Mouse (Mus musculus): ENCODE results near the gene Olfr1176. TPM values are rescaled to one million over a fixed set of nuclear protein-coding genes. Genes with fewer than 3 reads are reported as not detected.

The Olfr1176 gene
- not detected in 2 replicates for polyA plus RNA-seq (2015; fragmentation: Nextera tagmentation; extraction: Ambion mirVana)

DNA sequence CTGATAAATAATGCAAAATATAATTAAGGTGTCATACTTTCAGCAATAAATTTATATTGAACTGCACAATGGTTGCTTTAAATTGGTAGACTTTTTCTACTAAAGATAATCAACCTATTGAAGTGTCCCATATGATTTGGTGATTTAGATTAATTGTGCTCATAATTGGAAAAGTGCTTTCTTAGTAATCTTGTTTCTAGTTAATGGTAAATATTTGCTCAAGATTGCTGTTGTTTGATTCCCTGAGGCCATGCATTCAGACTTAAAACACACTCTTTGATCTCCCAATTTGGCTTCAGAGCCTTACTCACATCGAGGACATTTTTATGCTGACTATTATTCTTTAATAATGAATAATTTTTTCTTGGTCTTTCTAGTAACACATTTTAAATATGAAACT, at the start of gene Olfr1176:
TSS of gene Olfr1176 (plus strand) at position 301 of the 400 bp plus-strand sequence.
- no peak within 1 kb of the TSS for H3K4me2 ChIP-seq
- H3K36me3 ChIP-seq, result no peaks in the 10 kb centered on the region
- H3K4me1 ChIP-seq, result no peaks in the 10 kb centered on the region
- no peak within 1 kb of the TSS for H3K9ac ChIP-seq
- no peak for ATAC-seq (ENCODE audit: insufficient read depth, low FRiP score, low read depth)
- 51% methylated on average over 1 of the region's 1 CpGs for WGBS
- no peaks in the 10 kb centered on the region for H3K9me3 ChIP-seq
- H3K27ac ChIP-seq, result no peak within 1 kb of the TSS
- no peak within 1 kb of the TSS for H3K4me3 ChIP-seq (replicated peaks)
- no peaks in the 10 kb centered on the region for H3K27me3 ChIP-seq (replicated peaks)

GRCm38 (mm10) chr2:88315035-88315434, 21.5 kb upstream of the Olfr1176 start, which contains the start of gene Olfr1174-ps:
Gene Olfr1174-ps (minus strand): TSS chr2:88315135.
- Histone ChIP-seq H3K27ac (no peak within 1 kb of the TSS), H3K9ac (no peak within 1 kb of the TSS), H3K4me1 (no peaks in the 10 kb centered on the region), H3K4me2 (no peak within 1 kb of the TSS), H3K9me3 (no peaks in the 10 kb centered on the region), H3K4me3 (replicated peaks) (no peak within 1 kb of the TSS), H3K36me3 (no peaks in the 10 kb centered on the region), H3K27me3 (replicated peaks) (no peaks in the 10 kb centered on the region)
- 88% methylated on average over 4 of the region's 4 CpGs for WGBS
- no peak for ATAC-seq (ENCODE audit: insufficient read depth, low FRiP score, low read depth)

- H3K36me3 ChIP-seq, result no peaks in the 10 kb centered on the region
- no peak for ATAC-seq (ENCODE audit: insufficient read depth, low FRiP score, low read depth)
- H3K4me2 ChIP-seq, result no peak within 1 kb of the TSS
- H3K4me3 ChIP-seq (replicated peaks), result no peak within 1 kb of the TSS
- H3K27ac ChIP-seq, result no peak within 1 kb of the TSS
- H3K27me3 ChIP-seq (replicated peaks), result no peaks in the 10 kb centered on the region
- H3K9ac ChIP-seq, result no peak within 1 kb of the TSS
- H3K4me1 ChIP-seq, result no peaks in the 10 kb centered on the region
- H3K9me3 ChIP-seq, result no peaks in the 10 kb centered on the region
- 82% methylated on average over 2 of the region's 2 CpGs for WGBS
These were observed 9.4 kb upstream of the Olfr1176 start, which contains the start of gene Olfr1175-ps for GRCm38 (mm10) chr2:88327115-88327514. Gene Olfr1175-ps (minus strand): TSS chr2:88327215.

- WGBS, result 78% methylated on average over 1 of the region's 1 CpGs
- no peak for ATAC-seq (ENCODE audit: insufficient read depth, low FRiP score, low read depth)
These were observed 9.9 kb downstream of the Olfr1176 start, which contains the start of gene Olfr1177-ps for GRCm38 (mm10) chr2:88346392-88346791. Gene Olfr1177-ps (minus strand): TSS chr2:88346492.

GRCm38 (mm10) chr2:88356304-88356703, 19.8 kb downstream of the Olfr1176 start:
- H3K4me2 ChIP-seq, result no peak overlapping the region
- ATAC-seq (ENCODE audit: insufficient read depth, low FRiP score, low read depth), result no peak
- H3K36me3 ChIP-seq, result no peaks in the 10 kb centered on the region
- no peaks in the 10 kb centered on the region for H3K9me3 ChIP-seq
- no peaks in the 10 kb centered on the region for H3K4me1 ChIP-seq
- no peak overlapping the region for H3K4me3 ChIP-seq (replicated peaks)
- H3K27me3 ChIP-seq (replicated peaks), result no peaks in the 10 kb centered on the region
- no peak overlapping the region for H3K27ac ChIP-seq
- 1% methylated on average over 2 of the region's 2 CpGs for WGBS
- H3K9ac ChIP-seq, result no peak overlapping the region

More at GRCm38 (mm10) chr2:88346392-88346791, 9.9 kb downstream of the Olfr1176 start, which contains the start of gene Olfr1177-ps:
- H3K4me1 ChIP-seq, result no peaks in the 10 kb centered on the region
- H3K27ac ChIP-seq, result no peak within 1 kb of the TSS
- no peak within 1 kb of the TSS for H3K4me2 ChIP-seq
- no peaks in the 10 kb centered on the region for H3K27me3 ChIP-seq (replicated peaks)
- no peaks in the 10 kb centered on the region for H3K9me3 ChIP-seq
- no peak within 1 kb of the TSS for H3K9ac ChIP-seq
- no peak within 1 kb of the TSS for H3K4me3 ChIP-seq (replicated peaks)
- no peaks in the 10 kb centered on the region for H3K36me3 ChIP-seq

DNA sequence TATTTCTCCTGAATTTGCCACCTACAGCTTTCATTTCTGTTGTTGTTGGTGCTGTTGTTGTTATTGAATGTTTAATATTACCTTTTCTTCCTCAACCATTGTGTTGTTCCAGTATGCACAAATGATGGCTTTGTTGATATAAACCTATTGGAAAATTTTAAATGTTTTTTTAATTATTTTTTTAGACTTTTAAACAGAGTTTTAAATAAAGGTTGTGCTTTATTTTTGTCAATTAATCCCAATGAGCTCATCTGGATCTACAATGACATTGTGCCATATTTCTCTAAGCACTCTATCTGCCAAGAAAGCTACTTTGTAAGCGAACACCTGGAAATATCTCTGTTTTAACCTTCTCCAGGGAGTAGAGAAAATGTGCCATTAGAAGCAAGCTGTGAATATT, 50.2 kb downstream of the Olfr1176 start, which contains the start of gene Olfr1178:
TSS of gene Olfr1178 (plus strand) at position 301 of the 400 bp plus-strand sequence.
- no peak within 1 kb of the TSS for H3K4me3 ChIP-seq (replicated peaks)
- no peak for ATAC-seq (ENCODE audit: insufficient read depth, low FRiP score, low read depth)
- H3K9me3 ChIP-seq, result no peaks in the 10 kb centered on the region
- H3K9ac ChIP-seq, result no peak within 1 kb of the TSS
- 89% methylated on average over 1 of the region's 1 CpGs for WGBS
- H3K4me2 ChIP-seq, result no peak within 1 kb of the TSS
- H3K27ac ChIP-seq, result no peak within 1 kb of the TSS
- no peaks in the 10 kb centered on the region for H3K4me1 ChIP-seq
- H3K36me3 ChIP-seq, result no peaks in the 10 kb centered on the region
- no peaks in the 10 kb centered on the region for H3K27me3 ChIP-seq (replicated peaks)

Other genes starting within 250 kb of the Olfr1176 start
- gene Olfr1164, start 242.8 kb upstream of the Olfr1176 start, polyA plus RNA-seq (2015; fragmentation: Nextera tagmentation; extraction: Ambion mirVana), result not detected in 2 replicates
- not detected in 2 replicates for gene Olfr1166, start 208.4 kb upstream of the Olfr1176 start, polyA plus RNA-seq (2015; fragmentation: Nextera tagmentation; extraction: Ambion mirVana)
- gene Olfr1167, start 181.5 kb upstream of the Olfr1176 start, polyA plus RNA-seq (2015; fragmentation: Nextera tagmentation; extraction: Ambion mirVana), result not detected in 2 replicates
- not detected in 2 replicates for gene Olfr1168, start 154.8 kb upstream of the Olfr1176 start, polyA plus RNA-seq (2015; fragmentation: Nextera tagmentation; extraction: Ambion mirVana)
- gene Olfr1170, start 108.4 kb upstream of the Olfr1176 start, polyA plus RNA-seq (2015; fragmentation: Nextera tagmentation; extraction: Ambion mirVana), result not detected in 2 replicates
- gene Olfr1173, start 56.8 kb upstream of the Olfr1176 start, polyA plus RNA-seq (2015; fragmentation: Nextera tagmentation; extraction: Ambion mirVana), result not detected in 2 replicates
- not detected in 2 replicates for gene Olfr1174-ps, start 21.6 kb upstream of the Olfr1176 start, polyA plus RNA-seq (2015; fragmentation: Nextera tagmentation; extraction: Ambion mirVana)
- gene Olfr1175-ps, start 9.5 kb upstream of the Olfr1176 start, polyA plus RNA-seq (2015; fragmentation: Nextera tagmentation; extraction: Ambion mirVana), result not detected in 2 replicates
- not detected in 2 replicates for gene Olfr1177-ps, start 9.8 kb downstream of the Olfr1176 start, polyA plus RNA-seq (2015; fragmentation: Nextera tagmentation; extraction: Ambion mirVana)
- not detected in 2 replicates for gene Olfr1178, start 50.3 kb downstream of the Olfr1176 start, polyA plus RNA-seq (2015; fragmentation: Nextera tagmentation; extraction: Ambion mirVana)
- not detected in 2 replicates for gene Olfr1179, start 69.7 kb downstream of the Olfr1176 start, polyA plus RNA-seq (2015; fragmentation: Nextera tagmentation; extraction: Ambion mirVana)
- not detected in 2 replicates for gene Olfr1180, start 82.4 kb downstream of the Olfr1176 start, polyA plus RNA-seq (2015; fragmentation: Nextera tagmentation; extraction: Ambion mirVana)
- gene Olfr1181, start 89.5 kb downstream of the Olfr1176 start, polyA plus RNA-seq (2015; fragmentation: Nextera tagmentation; extraction: Ambion mirVana), result not detected in 2 replicates
- gene Gm13757, start 112.4 kb downstream of the Olfr1176 start, polyA plus RNA-seq (2015; fragmentation: Nextera tagmentation; extraction: Ambion mirVana), result not detected in 2 replicates
- gene Olfr1183, start 118.1 kb downstream of the Olfr1176 start, polyA plus RNA-seq (2015; fragmentation: Nextera tagmentation; extraction: Ambion mirVana), result not detected in 2 replicates
- not detected in 2 replicates for gene Olfr1184, start 146.9 kb downstream of the Olfr1176 start, polyA plus RNA-seq (2015; fragmentation: Nextera tagmentation; extraction: Ambion mirVana)
- gene Olfr1185-ps1, start 156.6 kb downstream of the Olfr1176 start, polyA plus RNA-seq (2015; fragmentation: Nextera tagmentation; extraction: Ambion mirVana), result not detected in 2 replicates
- not detected in 2 replicates for gene Olfr1186, start 181.8 kb downstream of the Olfr1176 start, polyA plus RNA-seq (2015; fragmentation: Nextera tagmentation; extraction: Ambion mirVana)
- gene Olfr1188, start 220.2 kb downstream of the Olfr1176 start, polyA plus RNA-seq (2015; fragmentation: Nextera tagmentation; extraction: Ambion mirVana), result not detected in 2 replicates
- gene Olfr1189, start 249.7 kb downstream of the Olfr1176 start, polyA plus RNA-seq (2015; fragmentation: Nextera tagmentation; extraction: Ambion mirVana), result not detected in 2 replicates

Measured in stomach, embryonic 15.5 days (tissue).